Mouse (Mus musculus) CH12.LX (cell line): ENCODE data around the gene Pou2af1. TPM values are rescaled to one million over a fixed set of nuclear protein-coding genes. Genes with fewer than 3 reads are reported as not detected.

Experiments used
- DNase-seq: peaks from one replicate; pipeline ENCODE4 v3.0.0-alpha.2; 2013; ENCODE audit errors: extremely low read depth
- H3K27ac ChIP-seq: 2 replicates; pipeline ENCODE4 v1.5.1; 2012; ENCODE audit warnings: low read depth, mild to moderate bottlenecking, control low read depth, moderate library complexity; ENCODE audit not compliant: insufficient read depth
- H3K27me3 ChIP-seq: replicated peaks from 2 replicates; pipeline ENCODE3; 2012; ENCODE audit warnings: inconsistent platforms
- H3K36me3 ChIP-seq, 2 experiments: replicated peaks in 1 of 2; 2 replicates each; pipeline versions ENCODE3 to v1.6.1; 2012; ENCODE audit warnings: inconsistent platforms in 1 of 2, low read length in 1 of 2, mild to moderate bottlenecking in 1 of 2, mixed read lengths in 1 of 2, moderate library complexity in 1 of 2; ENCODE audit not compliant: control insufficient read depth in 1 of 2, insufficient read depth in 1 of 2
- H3K4me1 ChIP-seq, 2 experiments: 2 replicates each; pipeline ENCODE4 v1.6.1; 2012; ENCODE audit warnings: inconsistent platforms in 1 of 2, moderate library complexity in 1 of 2; ENCODE audit not compliant: insufficient read depth in 2 of 2, control insufficient read depth in 1 of 2
- H3K4me2 ChIP-seq: 2 replicates; pipeline ENCODE4 v1.6.1; 2012; ENCODE audit warnings: low read depth, mild to moderate bottlenecking, control low read depth; ENCODE audit not compliant: poor library complexity, insufficient read depth, severe bottlenecking
- H3K4me3 ChIP-seq, 3 experiments: fragments of 150-350 bp in 1 of 3; sonication (generic) in 1 of 3; replicated peaks in 1 of 3; 2 replicates each; pipeline versions ENCODE3 to v1.5.1; 2011 to 2012; ENCODE audit warnings: low read depth in 2 of 3, low read length in 2 of 3, mild to moderate bottlenecking in 2 of 3, moderate library complexity in 2 of 3, control low read depth in 1 of 3, improper control_type of control experiment in 1 of 3, inconsistent platforms in 1 of 3, mixed read lengths in 1 of 3; ENCODE audit not compliant: poor library complexity in 1 of 3
- H3K79me2 ChIP-seq: replicated peaks from 2 replicates; pipeline ENCODE4 v1.6.1; 2012; ENCODE audit warnings: mild to moderate bottlenecking, moderate library complexity; ENCODE audit not compliant: control insufficient read depth, poor library complexity, insufficient read depth, severe bottlenecking; ENCODE audit errors: extremely low read depth
- H3K9ac ChIP-seq: 2 replicates; pipeline ENCODE4 v1.6.1; 2012; ENCODE audit warnings: low read depth, mild to moderate bottlenecking, control low read depth, moderate library complexity; ENCODE audit not compliant: insufficient read depth
- H3K9me3 ChIP-seq: replicated peaks from 2 replicates; pipeline ENCODE3; 2012; ENCODE audit warnings: low read length, inconsistent platforms, mixed read lengths
- BHLHE40 ChIP-seq: IDR thresholded peaks from 2 replicates; pipeline ENCODE4 v1.6.1; 2011; ENCODE audit warnings: mild to moderate bottlenecking, low read depth, low read length, improper control_type of control experiment
- CHD2 ChIP-seq: IDR thresholded peaks from 2 replicates; pipeline ENCODE4 v1.6.1; 2011; ENCODE audit warnings: low read length, improper control_type of control experiment
- ELF1 ChIP-seq: IDR thresholded peaks from 2 replicates; pipeline ENCODE4 v1.6.1; 2014; ENCODE audit warnings: low read depth, mild to moderate bottlenecking, inconsistent platforms, low read length, improper control_type of control experiment
- EP300 ChIP-seq: IDR thresholded peaks from 2 replicates; pipeline ENCODE4 v1.6.1; 2011; ENCODE audit warnings: low read length, improper control_type of control experiment
- ETS1 ChIP-seq: conservative IDR thresholded peaks from 2 replicates; pipeline ENCODE4 v1.6.1; 2012; ENCODE audit warnings: low read depth, mild to moderate bottlenecking, inconsistent platforms, low read length, improper control_type of control experiment, moderate library complexity
- IRF4 ChIP-seq: IDR thresholded peaks from 2 replicates; pipeline ENCODE4 v1.6.1; 2014; ENCODE audit warnings: low read depth, mild to moderate bottlenecking, inconsistent platforms, low read length, improper control_type of control experiment
- JUND ChIP-seq: conservative IDR thresholded peaks from 2 replicates; pipeline ENCODE4 v1.6.1; 2011; ENCODE audit warnings: low read depth, low read length, improper control_type of control experiment
- KAT2A ChIP-seq: IDR thresholded peaks from 2 replicates; pipeline ENCODE4 v1.6.1; 2012; ENCODE audit warnings: low read length, improper control_type of control experiment, inconsistent platforms; ENCODE audit not compliant: insufficient replicate concordance
- MAFK ChIP-seq: IDR thresholded peaks from 2 replicates; pipeline ENCODE4 v1.6.1; 2011; ENCODE audit warnings: low read length, improper control_type of control experiment; ENCODE audit not compliant: insufficient replicate concordance
- MAZ ChIP-seq: IDR thresholded peaks from 2 replicates; pipeline ENCODE4 v1.6.1; 2012; ENCODE audit warnings: low read depth, mild to moderate bottlenecking, inconsistent platforms, low read length, improper control_type of control experiment, moderate library complexity
- MEF2A ChIP-seq: IDR thresholded peaks from 2 replicates; pipeline ENCODE4 v1.6.1; 2014; ENCODE audit warnings: low read depth, mild to moderate bottlenecking, inconsistent platforms, low read length, improper control_type of control experiment, borderline replicate concordance
- MXI1 ChIP-seq: IDR thresholded peaks from 2 replicates; pipeline ENCODE4 v1.6.1; 2011; ENCODE audit warnings: mild to moderate bottlenecking, low read depth, low read length, improper control_type of control experiment
- MYC ChIP-seq: IDR thresholded peaks from 2 replicates; pipeline ENCODE4 v1.6.1; 2011; ENCODE audit warnings: low read depth, mild to moderate bottlenecking, improper control_type of control experiment, low read length
- NRF1 ChIP-seq: IDR thresholded peaks from 2 replicates; pipeline ENCODE4 v1.6.1; 2014; ENCODE audit warnings: low read depth, mild to moderate bottlenecking, inconsistent platforms, low read length, improper control_type of control experiment, moderate library complexity
- RAD21 ChIP-seq: IDR thresholded peaks from 2 replicates; pipeline ENCODE4 v1.6.1; 2011; ENCODE audit warnings: low read depth, mild to moderate bottlenecking, low read length, improper control_type of control experiment, moderate library complexity
- RCOR1 ChIP-seq: conservative IDR thresholded peaks from 2 replicates; pipeline ENCODE4 v1.6.1; 2012; ENCODE audit warnings: low read depth, mild to moderate bottlenecking, inconsistent platforms, low read length, improper control_type of control experiment
- SIN3A ChIP-seq: IDR thresholded peaks from 2 replicates; pipeline ENCODE4 v1.6.1; 2012; ENCODE audit warnings: low read length, improper control_type of control experiment, inconsistent platforms
- TBP ChIP-seq: conservative IDR thresholded peaks from 2 replicates; pipeline ENCODE4 v1.6.1; 2011; ENCODE audit warnings: low read depth, low read length, improper control_type of control experiment
- ZMIZ1 ChIP-seq: IDR thresholded peaks from 2 replicates; pipeline ENCODE4 v1.6.1; 2012; ENCODE audit warnings: low read depth, mild to moderate bottlenecking, inconsistent platforms, low read length, improper control_type of control experiment
- dilution Hi-C: fragments of 300-500 bp; cut with MboI; formaldehyde crosslinking; loops from 2 replicates; pipeline ENCODE4 v1.14.3; 2020; ENCODE audit warnings: low sequenced_read_pairs; ENCODE audit not compliant: extremely low pct_unique_long_range_greater_than_20kb, extremely low pct_ligation_motif_present
- in situ Hi-C: fragments of 300-500 bp; cut with MboI; formaldehyde crosslinking; loops from 3 replicates; pipeline ENCODE4 v1.14.3; 2019; ENCODE audit warnings: low sequenced_read_pairs, low pct_ligation_motif_present, low pct_unique_long_range_greater_than_20kb, mixed read lengths
- polyA plus RNA-seq: library from polyadenylated mRNA; unstranded; fragments of >175 nt; gene quantifications from 2 replicates; pipeline ENCODE4 v1.2.1, GENCODE M21; 2012; ENCODE audit warnings: low read depth; ENCODE audit not compliant: insufficient read length
- total RNA-seq, 2 experiments: library from RNA; depleted of rRNA; stranded (reverse); fragments of 300-350 nt in 1 of 2; fragments of >200 nt in 1 of 2; gene quantifications; 2 replicates each; pipeline ENCODE4 v1.2.3; 2012 to 2014

Gene Pou2af1
- total and polyA plus RNA-seq, 3 experiments = 87.4 to 303 (median 173) TPM

DNA sequence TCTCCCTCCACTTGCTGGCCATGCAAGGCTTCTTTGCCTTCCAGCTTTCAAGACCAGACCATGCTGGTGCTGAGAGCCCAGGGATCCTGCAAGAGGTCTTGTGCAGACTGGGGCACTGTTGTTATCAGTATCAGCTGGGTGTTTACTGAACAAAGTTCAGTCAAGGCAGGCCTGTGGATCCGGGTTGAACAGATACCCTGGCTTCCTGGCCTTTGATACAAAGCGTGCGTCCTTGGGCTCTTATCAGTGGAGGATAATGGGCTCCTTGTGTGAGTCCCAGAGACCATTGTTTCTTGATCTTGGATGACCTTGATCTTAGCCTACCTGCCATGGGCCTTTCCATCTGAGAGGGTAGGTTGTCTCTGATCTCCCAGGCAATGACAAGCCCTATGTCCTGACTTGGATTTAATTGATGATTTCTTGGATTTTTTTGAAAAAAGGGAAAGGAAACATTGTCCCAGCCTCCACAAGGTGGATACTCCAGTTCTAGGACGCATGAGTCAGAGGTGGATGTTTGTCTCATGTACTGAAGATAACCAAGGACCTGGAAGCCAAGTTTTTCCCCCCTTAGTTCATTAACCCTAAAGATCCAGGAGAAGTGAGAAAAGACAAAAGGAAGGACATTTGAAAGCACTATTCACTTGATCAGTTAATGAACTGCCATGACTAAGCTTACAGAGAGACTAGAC is 17.3 kb downstream of the Pou2af1 start:
- no peaks in the 10 kb centered on the region for H3K9me3 ChIP-seq
- no peaks in the 10 kb centered on the region for H3K27me3 ChIP-seq
- TF ChIP-seq ELF1 (no peak), NRF1 (no peak), MEF2A (no peak)
- no peak overlapping the region for H3K27ac ChIP-seq
- H3K4me1 ChIP-seq = peaks cover 5 to 51% of the 10 kb centered on the region in 2 experiments; a peak in 3 of 4 replicates
- H3K36me3 ChIP-seq = peaks cover 35 to 94% of the 10 kb centered on the region in 2 experiments
- in situ Hi-C loops = no loop called here
- dilution Hi-C loops = no loop called here
- no peak overlapping the region for H3K4me2 ChIP-seq
- H3K4me3 ChIP-seq = no peak overlapping the region
- no peak overlapping the region for H3K9ac ChIP-seq
- no peak for DNase-seq
- peaks cover 50% of the 10 kb centered on the region for H3K79me2 ChIP-seq

DNA sequence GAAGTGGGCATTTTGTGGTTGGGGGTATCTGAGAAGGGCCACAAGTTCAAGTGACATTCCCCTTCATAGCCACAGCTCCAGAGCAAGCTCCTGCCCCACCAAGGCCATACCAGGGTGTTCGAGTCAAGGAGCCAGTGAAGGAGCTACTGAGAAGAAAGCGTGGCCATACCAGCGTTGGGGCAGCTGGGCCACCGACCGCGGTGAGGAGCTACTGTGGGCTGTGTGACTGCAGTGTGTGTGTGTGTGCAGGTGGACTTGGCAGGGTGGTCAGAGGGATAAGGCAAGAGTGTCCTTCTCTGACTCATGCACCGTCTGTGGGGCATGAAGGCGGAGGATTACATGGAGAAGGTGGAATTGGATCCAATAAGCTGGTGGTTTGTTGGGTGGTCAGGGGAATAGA is 18.7 kb downstream of the Pou2af1 start:
- Histone ChIP-seq H3K27ac (no peak overlapping the region), H3K4me2 (no peak overlapping the region), H3K79me2 (peaks cover 38% of the 10 kb centered on the region), H3K9ac (no peak overlapping the region), H3K36me3 (peaks cover 44 to 95% of the 10 kb centered on the region in 2 experiments), H3K4me1 (peaks cover 2 to 38% of the 10 kb centered on the region in 2 experiments; a peak in 2 of 4 replicates), H3K9me3 (no peaks in the 10 kb centered on the region), H3K4me3 (no peak overlapping the region), H3K27me3 (no peaks in the 10 kb centered on the region)
- dilution Hi-C loops (no loop called here), in situ Hi-C loops (no loop called here)
- TF ChIP-seq SIN3A = no peak
- no peak for TF ChIP-seq NRF1
- TF ChIP-seq ETS1 = no peak
- TF ChIP-seq BHLHE40 = no peak
- TF ChIP-seq RAD21 = no peak
- no peak for TF ChIP-seq IRF4
- no peak for TF ChIP-seq MAZ
- TF ChIP-seq JUND = no peak
- no peak for TF ChIP-seq ZMIZ1
- TF ChIP-seq EP300 = no peak
- no peak for TF ChIP-seq TBP
- TF ChIP-seq MYC = no peak
- TF ChIP-seq MXI1 = no peak
- no peak for TF ChIP-seq MAFK
- no peak for TF ChIP-seq KAT2A
- TF ChIP-seq CHD2 = no peak
- TF ChIP-seq RCOR1 = no peak
- DNase-seq = no peak
